Mouse (Mus musculus): Measurements from ENCODE around the gene Surf6. TPM values are rescaled to one million over a fixed set of nuclear protein-coding genes. Genes with fewer than 3 reads are reported as not detected.

The Surf6 gene
- polyA plus RNA-seq, 1 experiment: 0.85 TPM

DNA sequence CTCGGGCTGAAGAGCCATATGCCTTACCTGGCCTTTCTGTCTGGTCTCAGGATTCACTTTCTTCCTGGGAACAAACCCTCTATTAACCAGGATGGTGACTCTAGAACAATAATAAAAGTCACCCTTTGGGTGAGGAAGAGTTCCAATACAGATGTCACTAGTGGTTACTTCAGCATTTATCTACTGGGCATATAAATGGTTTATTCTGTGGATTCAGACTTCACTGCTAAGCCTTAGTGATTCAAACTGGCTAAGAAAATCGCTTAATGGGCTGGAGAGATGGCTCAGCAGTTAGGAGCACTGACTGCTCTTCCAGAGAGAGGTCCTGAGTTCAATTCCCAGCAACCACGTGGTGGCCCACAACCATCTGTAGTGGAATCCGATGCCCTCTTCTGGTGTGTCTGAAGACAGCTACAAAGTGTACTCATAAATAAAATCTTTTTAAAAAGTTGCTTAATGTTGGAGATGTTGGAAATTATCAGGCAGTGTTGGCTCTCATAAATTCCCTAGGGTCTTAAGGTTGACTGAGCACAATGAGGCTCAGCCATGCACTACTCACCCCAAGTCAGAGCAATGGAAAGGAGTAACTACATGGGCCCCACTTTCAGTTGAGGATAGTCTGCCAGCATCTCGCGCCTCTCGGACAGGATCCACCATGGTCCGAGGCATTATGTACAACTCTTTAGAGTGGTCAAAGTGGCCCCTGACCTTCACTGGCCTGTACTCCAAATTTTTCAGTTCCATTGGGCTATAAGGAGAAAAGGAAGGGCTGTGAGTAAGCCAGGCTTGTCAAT lies 11.7 kb upstream of the Surf6 start:
- Histone ChIP-seq H3K36me3 (ENCODE audit: control insufficient read depth) (peaks cover 67% of the 10 kb centered on the region), H3K9me3 (ENCODE audit: control insufficient read depth, low read length) (no peaks in the 10 kb centered on the region), H3K27me3 (ENCODE audit: control insufficient read depth) (no peaks in the 10 kb centered on the region), H3K4me1 (ENCODE audit: control insufficient read depth) (peaks cover 84% of the 10 kb centered on the region), H3K4me3 (replicated peaks) (peak overlapping the region; percentile 17)
- TF ChIP-seq TAL1 (IDR thresholded peaks at IDR 0.05; ENCODE audit: low read length): no peak
- TF ChIP-seq GATA1 (IDR thresholded peaks at IDR 0.05; ENCODE audit: low read length): no peak

DNA sequence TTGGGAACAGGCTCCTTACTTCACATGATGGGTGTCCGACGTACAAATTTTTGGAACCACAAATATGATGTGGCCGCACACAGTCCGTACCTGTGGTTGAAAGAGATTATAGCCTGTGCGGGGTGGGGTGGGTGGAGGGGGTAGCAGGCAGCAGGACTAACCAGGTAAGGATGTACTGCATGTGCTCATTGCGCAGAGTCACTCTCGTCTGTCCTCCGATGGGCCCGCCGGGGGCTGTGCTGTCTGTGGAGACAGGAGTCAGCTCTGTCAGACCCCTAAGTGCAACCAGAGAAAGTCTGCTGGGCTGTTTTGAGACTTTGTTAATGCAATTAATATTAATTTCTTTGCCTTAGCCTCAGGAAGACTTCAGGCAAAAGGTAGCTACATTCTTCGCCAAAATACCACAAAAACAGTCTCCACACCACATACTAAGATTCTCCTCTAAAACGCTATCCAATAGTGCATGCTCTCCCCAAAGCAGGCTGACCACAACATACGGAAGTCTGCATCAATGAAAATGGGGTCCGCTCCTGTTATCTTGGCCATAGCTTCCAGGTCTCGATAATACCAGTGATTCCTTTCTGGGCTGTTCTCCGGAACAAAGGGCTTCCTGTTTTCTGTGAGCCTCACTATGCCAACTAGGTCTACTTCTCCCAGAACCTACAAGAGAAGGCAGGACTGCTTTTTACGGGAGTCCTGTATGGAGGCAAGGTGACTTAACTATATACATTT lies 10.9 kb upstream of the Surf6 start:
- peaks cover 87% of the 10 kb centered on the region for H3K4me1 ChIP-seq (ENCODE audit: control insufficient read depth)
- no peaks in the 10 kb centered on the region for H3K27me3 ChIP-seq (ENCODE audit: control insufficient read depth)
- peaks cover 65% of the 10 kb centered on the region for H3K36me3 ChIP-seq (ENCODE audit: control insufficient read depth)
- H3K4me3 ChIP-seq (replicated peaks): peak overlapping the region; percentile 23
- TF ChIP-seq TAL1 (IDR thresholded peaks at IDR 0.05; ENCODE audit: low read length) (no peak), GATA1 (IDR thresholded peaks at IDR 0.05; ENCODE audit: low read length) (no peak)
- H3K9me3 ChIP-seq (ENCODE audit: control insufficient read depth, low read length): no peaks in the 10 kb centered on the region

DNA sequence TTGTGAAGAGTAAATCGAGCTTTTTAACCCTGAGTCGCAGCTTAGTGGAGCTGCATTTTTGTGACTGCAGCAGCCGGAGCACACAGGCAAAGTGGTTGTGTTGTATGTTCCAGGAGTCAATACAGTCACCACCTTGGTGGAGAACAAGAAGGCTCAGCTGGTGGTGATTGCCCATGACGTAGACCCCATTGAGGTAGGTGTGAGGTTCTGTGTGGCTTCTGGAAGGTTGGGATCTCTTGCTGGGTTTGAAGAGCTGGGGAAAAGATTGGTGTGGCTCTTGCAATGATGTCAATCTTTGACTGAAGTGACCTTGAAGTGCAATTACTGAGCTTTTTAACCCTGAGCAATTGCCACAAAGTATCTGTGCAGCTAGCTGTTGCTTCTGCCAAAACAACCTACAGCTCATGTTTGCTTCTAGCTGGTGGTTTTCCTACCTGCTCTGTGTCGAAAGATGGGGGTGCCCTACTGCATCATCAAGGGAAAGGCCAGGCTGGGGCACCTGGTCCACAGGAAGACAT lies 9.6 kb upstream of the Surf6 start:
- H3K4me1 ChIP-seq (ENCODE audit: control insufficient read depth): peaks cover 87% of the 10 kb centered on the region
- no peaks in the 10 kb centered on the region for H3K27me3 ChIP-seq (ENCODE audit: control insufficient read depth)
- peak overlapping the region; percentile 83 for H3K4me3 ChIP-seq (replicated peaks)
- peaks cover 65% of the 10 kb centered on the region for H3K36me3 ChIP-seq (ENCODE audit: control insufficient read depth)
- no peaks in the 10 kb centered on the region for H3K9me3 ChIP-seq (ENCODE audit: control insufficient read depth, low read length)
- TF ChIP-seq GATA1 (IDR thresholded peaks at IDR 0.05; ENCODE audit: low read length) (no peak), TAL1 (IDR thresholded peaks at IDR 0.05; ENCODE audit: low read length) (no peak)

DNA sequence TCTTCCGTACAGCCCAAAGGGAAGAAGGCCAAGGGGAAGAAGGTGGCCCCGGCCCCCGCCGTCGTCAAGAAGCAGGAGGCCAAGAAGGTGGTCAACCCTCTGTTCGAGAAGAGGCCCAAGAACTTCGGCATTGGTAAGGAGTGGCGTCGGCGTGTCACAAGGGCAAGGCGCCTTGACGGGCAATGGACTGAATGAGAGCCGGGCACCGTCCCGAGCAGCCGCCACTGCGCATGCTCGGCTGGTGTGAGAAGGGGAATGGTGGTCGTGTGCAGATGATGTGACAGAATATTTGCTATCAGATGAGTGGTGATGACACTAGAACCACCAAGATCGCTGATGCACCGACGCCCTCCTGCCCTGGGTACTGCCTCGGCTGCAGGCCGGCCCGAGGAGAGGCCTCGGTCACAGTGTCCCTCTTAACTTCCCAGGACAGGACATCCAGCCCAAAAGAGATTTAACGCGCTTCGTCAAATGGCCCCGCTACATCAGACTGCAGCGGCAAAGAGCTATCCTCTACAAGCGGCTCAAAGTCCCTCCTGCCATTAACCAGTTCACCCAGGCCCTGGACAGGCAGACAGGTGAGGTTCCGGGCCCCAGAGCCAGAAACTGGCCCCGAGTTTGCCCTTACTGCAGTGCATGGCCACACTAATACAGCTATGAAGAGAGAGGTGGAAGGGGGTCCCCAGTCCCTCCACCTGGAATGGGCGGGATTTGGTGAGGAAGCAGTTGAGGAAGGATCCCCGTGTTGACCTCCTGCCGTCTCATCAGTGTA lies 8.5 kb upstream of the Surf6 start:
- no peak for TF ChIP-seq TAL1 (IDR thresholded peaks at IDR 0.05; ENCODE audit: low read length)
- no peak; the same call in 1 of the 2 replicates for TF ChIP-seq GATA1 (IDR thresholded peaks at IDR 0.05; ENCODE audit: low read length)
- H3K36me3 ChIP-seq (ENCODE audit: control insufficient read depth): peaks cover 74% of the 10 kb centered on the region
- peaks cover 84% of the 10 kb centered on the region for H3K4me1 ChIP-seq (ENCODE audit: control insufficient read depth)
- peak overlapping the region; percentile 83 for H3K4me3 ChIP-seq (replicated peaks)
- H3K9me3 ChIP-seq (ENCODE audit: control insufficient read depth, low read length): no peaks in the 10 kb centered on the region
- H3K27me3 ChIP-seq (ENCODE audit: control insufficient read depth): no peaks in the 10 kb centered on the region

DNA sequence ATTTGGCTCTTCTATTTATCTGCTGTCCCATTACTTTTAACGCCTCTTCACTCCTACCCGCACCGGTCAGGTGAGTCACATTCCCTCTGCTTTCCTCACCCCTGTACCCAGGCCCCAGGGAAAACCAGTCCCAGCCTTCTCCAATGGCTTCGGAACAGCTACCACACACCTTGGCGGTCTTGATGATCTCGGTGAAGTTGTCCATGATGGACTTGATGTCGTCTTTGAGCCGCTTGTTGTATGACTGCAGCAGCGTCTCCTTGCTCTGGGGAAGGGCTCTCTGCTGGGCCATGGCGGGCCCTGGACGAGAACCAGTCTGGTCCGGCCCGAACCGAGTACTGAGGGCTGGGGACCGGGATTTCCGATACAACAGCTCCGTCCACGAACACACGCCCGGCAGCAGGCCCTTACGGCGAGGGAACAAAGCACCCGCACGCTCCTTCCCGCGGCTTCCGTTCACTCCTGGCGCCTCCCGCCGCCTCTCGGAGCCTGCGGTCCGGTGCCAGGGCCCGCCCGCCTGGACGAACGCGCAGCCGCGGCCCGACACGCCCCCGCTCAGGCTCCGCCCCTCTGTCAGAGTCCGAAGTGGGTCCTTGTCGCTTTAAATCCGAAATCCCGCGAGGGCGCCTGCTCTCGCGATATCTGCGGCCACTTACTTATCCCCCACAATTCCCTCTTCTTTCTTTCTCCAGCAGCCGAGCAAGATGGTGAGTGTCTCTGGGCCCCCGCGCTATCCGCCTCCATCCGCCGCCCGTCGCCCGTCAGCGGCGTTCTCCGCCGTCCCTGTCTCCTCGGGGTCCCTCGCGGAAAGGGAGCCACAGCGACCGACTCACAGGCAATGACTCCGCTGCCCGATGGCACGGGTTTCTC lies 7.7 kb upstream of the Surf6 start, which contains the start of the genes Med22 and Rpl7a:
Gene Med22 (minus strand): TSS at position 554 of the 870 bp plus-strand sequence.
Gene Rpl7a (plus strand): TSS at position 641 of the 870 bp plus-strand sequence.
- Histone ChIP-seq H3K27me3 (ENCODE audit: control insufficient read depth) (no peaks in the 10 kb centered on the region), H3K36me3 (ENCODE audit: control insufficient read depth) (peaks cover 82% of the 10 kb centered on the region), H3K9me3 (ENCODE audit: control insufficient read depth, low read length) (no peaks in the 10 kb centered on the region), H3K4me1 (ENCODE audit: control insufficient read depth) (peaks cover 77% of the 10 kb centered on the region), H3K4me3 (replicated peaks) (peak within 1 kb of the TSS; percentile 83)
- TF ChIP-seq GATA1 (IDR thresholded peaks at IDR 0.05; ENCODE audit: low read length) (no peak), TAL1 (IDR thresholded peaks at IDR 0.05; ENCODE audit: low read length) (no peak)

DNA sequence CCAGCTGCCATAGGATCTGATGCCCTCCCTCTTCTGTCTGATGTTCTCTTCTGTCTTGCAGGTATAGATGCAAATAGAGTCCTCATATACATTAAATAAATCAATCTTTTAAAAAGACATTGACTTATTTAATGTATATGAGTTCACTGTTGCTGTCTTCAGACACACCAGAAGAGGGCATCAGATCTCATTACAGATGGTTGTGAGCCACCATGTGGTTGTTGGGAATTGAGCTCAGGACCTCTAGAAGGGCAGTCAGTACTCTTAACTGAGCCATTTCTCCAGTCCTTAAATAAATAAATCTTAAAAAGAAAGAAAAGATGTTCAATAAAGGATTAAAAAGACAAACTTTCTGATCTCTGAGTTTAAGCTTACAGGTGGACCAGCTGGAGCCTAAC lies 6.7 kb upstream of the Surf6 start:
- H3K4me3 ChIP-seq (replicated peaks): peak overlapping the region; percentile 83
- H3K9me3 ChIP-seq (ENCODE audit: control insufficient read depth, low read length): no peaks in the 10 kb centered on the region
- peaks cover 82% of the 10 kb centered on the region for H3K36me3 ChIP-seq (ENCODE audit: control insufficient read depth)
- TF ChIP-seq GATA1 (IDR thresholded peaks at IDR 0.05; ENCODE audit: low read length): no peak
- no peak for TF ChIP-seq TAL1 (IDR thresholded peaks at IDR 0.05; ENCODE audit: low read length)
- H3K4me1 ChIP-seq (ENCODE audit: control insufficient read depth): peaks cover 69% of the 10 kb centered on the region
- no peaks in the 10 kb centered on the region for H3K27me3 ChIP-seq (ENCODE audit: control insufficient read depth)

DNA sequence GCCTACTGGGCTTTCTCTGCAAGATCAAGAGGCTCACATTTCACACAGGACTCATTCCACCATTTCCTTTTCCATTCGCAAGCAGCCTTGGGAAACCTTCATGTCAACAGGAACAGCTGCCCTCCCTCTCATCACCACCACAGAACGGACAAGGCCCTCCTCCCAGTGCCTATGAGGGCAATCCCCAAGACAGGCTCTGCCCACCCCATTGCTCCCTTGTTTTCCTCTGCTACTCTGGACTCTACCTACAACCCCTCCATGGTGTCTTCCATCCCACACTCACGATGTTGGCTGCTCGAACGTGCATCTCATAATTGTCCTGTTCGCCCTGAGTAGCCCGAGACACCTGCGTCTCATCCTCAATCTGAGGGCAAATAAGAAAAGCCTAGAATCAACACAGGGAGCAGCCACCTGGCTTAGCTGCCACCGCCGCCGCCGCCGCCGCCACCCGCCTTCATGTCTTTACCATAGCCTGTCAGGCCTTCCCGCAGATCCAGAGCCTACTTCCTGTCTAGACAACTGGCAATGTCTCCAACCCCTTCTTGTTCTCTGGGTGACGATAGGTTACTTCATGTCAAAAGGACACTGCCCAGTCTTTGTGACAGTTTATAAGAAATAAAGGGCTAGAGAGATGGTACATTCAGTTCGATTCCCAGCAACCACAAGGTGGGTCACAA lies 6.2 kb upstream of the Surf6 start:
- TF ChIP-seq TAL1 (IDR thresholded peaks at IDR 0.05; ENCODE audit: low read length): no peak
- TF ChIP-seq GATA1 (IDR thresholded peaks at IDR 0.05; ENCODE audit: low read length): no peak
- H3K36me3 ChIP-seq (ENCODE audit: control insufficient read depth): peaks cover 82% of the 10 kb centered on the region
- H3K9me3 ChIP-seq (ENCODE audit: control insufficient read depth, low read length): no peaks in the 10 kb centered on the region
- no peaks in the 10 kb centered on the region for H3K27me3 ChIP-seq (ENCODE audit: control insufficient read depth)
- H3K4me3 ChIP-seq (replicated peaks): peak overlapping the region; percentile 83
- H3K4me1 ChIP-seq (ENCODE audit: control insufficient read depth): peaks cover 70% of the 10 kb centered on the region

Measured in erythroblast, embryonic 14.5 days (primary cell).